Mouse (Mus musculus): Measurements from ENCODE around the gene Slc39a2.
"Not testable (repeated sequence)": the region's sequence is repeated elsewhere in the genome, so short reads cannot be mapped to it uniquely, and the experiment has no call there.

The Slc39a2 gene

GRCm38 (mm10) chr14:51892191-51892939 lies at the start of gene Slc39a2:
Slc39a2 (plus strand) TSS chr14:51892889.
- in situ Hi-C loops (cut with MboI, MseI): loop anchor here (25.0 kb wide), 1 partner anchor 955 kb away; the partner anchor contains the start of genes Gm49342, Pip4p1 and Pnp

- in situ Hi-C loops (cut with MboI, MseI): no loop called here
These were observed 48.8 kb upstream of the Slc39a2 start for GRCm38 (mm10) chr14:51843882-51844281.

DNA sequence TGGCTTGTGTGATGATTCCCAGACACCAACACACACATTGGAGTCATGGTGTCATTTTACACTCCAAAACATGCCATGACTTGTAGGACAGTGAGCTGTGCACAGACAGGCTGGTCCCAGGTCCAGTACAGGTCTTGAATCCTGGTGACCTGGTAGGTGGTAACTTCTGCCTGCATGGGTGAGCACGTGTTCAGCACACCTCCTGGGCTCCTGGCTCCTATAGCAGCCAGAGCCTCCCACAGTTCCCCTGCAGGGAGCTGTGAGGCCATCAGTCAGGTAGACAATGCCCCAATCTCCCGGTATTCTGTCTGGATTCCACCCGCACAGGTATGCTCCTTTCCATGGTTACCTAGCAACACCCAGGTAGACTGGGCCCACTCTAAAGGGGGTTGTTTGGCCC lies 46.1 kb upstream of the Slc39a2 start:
- in situ Hi-C loops (cut with MboI, MseI): no loop called here

DNA sequence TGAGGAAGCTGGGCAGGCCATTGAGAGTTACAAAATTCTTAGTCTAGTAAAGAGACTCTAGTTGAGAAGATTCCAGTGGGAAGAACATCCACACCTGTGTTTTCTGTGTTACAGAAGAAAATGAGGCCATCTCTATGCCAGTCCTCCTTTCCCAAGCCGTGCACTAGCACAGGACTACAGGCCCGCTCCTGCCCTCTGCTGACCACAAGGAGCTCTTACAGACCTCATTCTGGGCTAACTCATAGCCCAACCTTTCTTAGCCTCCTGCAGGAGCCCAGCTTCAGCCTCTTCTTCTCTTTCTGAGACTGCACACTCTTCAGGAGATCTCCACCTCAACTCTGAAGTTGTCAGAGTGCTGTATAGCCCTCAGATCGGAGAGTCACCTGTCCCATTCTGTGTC lies 41.7 kb upstream of the Slc39a2 start:
- in situ Hi-C loops (cut with MboI, MseI): not testable (repeated sequence)

DNA sequence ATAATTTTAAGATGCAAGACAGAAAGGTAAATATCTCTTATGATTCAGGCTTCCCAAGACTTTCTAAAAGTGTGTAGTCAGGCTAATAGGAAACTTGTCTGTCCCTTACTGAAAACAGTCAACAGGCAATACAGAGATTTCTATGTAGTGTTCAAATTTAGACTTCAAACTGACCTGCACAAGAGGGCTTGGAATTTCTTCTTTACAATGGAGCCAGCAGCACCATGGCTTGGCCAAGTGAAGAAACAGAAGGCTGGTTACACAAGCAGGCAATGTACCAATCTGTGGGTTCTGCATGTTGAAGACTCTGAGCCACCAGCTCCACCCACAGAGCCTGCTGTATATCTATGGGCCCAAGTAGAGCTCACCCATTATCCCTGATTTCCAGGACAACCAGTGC lies 39.3 kb upstream of the Slc39a2 start, which contains the start of gene Ear6:
Gene Ear6 (plus strand): TSS at position 301 of the 400 bp plus-strand sequence.
- in situ Hi-C loops (cut with MboI, MseI): no loop called here

DNA sequence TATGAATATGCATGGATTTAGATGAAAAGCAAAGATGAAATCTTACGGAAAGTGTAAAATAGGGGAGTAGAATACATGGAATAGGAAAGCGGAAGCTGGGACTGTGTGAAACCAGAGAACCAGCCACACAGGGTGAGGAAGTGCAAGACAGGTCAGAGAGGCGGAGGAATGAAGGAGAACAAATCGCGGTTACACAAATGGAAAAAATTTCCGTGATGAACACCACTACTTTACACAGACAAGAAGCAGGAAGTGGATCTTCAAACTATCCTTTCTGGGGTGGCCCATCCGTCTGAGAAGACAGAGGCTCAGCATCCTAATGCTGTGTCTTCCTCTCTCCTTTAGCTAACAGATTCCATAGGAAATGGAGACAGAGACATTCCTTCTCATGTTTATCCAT lies 37.4 kb upstream of the Slc39a2 start:
- in situ Hi-C loops (cut with MboI, MseI): not testable (repeated sequence)

- in situ Hi-C loops (cut with MboI, MseI): not testable (repeated sequence)
These were observed 29.1 kb upstream of the Slc39a2 start for GRCm38 (mm10) chr14:51863603-51864002.

DNA sequence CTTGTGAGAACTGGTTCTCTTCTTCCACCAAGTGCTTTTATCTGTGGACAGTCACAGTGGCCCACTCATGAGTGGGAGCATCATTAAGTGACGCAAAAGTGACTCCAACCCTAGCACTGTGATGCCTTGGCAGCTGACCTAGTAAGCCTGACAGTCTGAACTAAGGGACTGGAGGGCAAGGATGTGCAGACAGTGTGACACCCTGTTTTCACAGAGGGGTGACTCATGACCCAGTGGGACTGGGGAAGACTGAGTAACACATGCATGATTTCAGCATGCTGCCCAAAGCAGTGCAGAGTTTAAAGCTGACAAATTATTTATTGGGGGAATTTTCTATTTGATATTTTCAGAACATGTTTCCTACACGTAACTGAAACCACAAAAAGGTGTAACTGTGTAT lies 21.9 kb upstream of the Slc39a2 start:
- in situ Hi-C loops (cut with MboI, MseI): no loop called here

DNA sequence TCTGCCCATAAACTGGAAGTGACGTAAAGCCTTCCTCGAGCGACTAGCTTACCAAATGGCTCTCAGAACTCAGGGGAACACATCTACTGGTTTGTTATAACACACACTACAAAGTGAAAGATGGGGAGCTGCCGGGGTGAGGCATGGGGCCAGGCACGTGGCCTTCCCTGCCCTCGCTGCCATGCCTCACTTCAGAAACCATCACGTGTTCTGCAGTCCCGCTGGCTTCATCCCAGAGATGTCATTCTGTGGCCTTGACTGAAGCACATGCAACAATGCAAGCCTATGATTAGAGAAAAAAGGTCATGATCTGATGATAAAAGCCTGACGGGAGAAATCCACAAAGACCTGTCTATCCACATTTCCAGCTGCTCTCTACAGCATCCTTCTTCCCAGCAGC lies 20.9 kb upstream of the Slc39a2 start:
- in situ Hi-C loops (cut with MboI, MseI): no loop called here

DNA sequence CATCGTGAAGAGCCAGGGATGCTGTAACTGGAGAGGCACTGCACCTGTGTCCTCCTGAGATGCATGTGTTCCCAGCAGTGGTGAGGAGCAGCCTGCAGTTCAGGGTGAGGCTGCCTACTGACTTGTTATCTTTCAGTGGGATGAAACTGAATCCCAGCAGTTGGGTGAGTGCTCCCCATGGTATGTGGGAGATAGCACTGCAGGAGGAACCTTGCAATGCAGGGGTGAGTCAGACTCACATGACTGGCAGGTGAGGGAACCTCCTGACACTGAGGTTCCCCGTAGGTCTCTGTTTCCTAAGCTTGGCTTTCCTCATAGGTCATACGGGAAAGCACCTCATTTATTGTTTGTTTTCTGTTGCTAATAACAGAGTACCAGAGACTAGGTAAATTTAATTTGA lies 15.2 kb upstream of the Slc39a2 start:
- in situ Hi-C loops (cut with MboI, MseI): loop anchor here (25.0 kb wide), 1 partner anchor 940 kb away; the partner anchor contains the start of genes Gm49342, Pip4p1 and Pnp

- in situ Hi-C loops (cut with MboI, MseI): loop anchor here (25.0 kb wide), 1 partner anchor 946 kb away; the partner anchor contains the start of genes Gm49342, Pip4p1 and Pnp
These were observed 9.1 kb upstream of the Slc39a2 start for GRCm38 (mm10) chr14:51883527-51884030.

DNA sequence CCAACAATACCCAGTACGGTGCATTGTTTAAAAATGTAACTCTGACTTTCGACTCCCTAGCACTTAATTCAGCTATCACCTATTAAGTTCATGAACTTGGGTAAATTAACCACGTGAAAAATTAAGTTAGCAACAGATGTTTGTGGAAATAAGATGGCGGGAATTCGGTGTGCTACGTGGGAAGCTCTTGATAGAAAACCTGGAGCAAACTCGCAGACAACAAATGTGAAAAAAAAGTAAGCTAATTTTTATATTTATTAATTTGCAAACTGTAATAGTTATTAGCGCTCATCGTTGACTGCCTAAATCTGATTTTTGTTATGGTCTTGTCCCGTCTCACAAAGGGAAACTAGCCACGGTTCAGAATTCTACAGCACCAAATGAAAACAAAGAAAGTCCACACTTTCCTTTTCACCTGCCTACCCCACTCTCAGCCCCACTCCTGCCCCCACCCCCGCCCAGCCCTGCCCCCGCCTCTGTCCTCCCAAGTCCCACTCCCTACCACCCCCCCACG lies 8.6 kb upstream of the Slc39a2 start:
- in situ Hi-C loops (cut with MboI, MseI): loop anchor here (25.0 kb wide), 1 partner anchor 947 kb away; the partner anchor contains the start of genes Gm49342, Pip4p1 and Pnp

GRCm38 (mm10) chr14:51884598-51885331 lies 7.9 kb upstream of the Slc39a2 start, which contains the start of gene Mettl17:
Mettl17 (plus strand) TSS chr14:51884842.
- in situ Hi-C loops (cut with MboI, MseI): loop anchor here (25.0 kb wide), 1 partner anchor 947 kb away; the partner anchor contains the start of genes Gm49342, Pip4p1 and Pnp

DNA sequence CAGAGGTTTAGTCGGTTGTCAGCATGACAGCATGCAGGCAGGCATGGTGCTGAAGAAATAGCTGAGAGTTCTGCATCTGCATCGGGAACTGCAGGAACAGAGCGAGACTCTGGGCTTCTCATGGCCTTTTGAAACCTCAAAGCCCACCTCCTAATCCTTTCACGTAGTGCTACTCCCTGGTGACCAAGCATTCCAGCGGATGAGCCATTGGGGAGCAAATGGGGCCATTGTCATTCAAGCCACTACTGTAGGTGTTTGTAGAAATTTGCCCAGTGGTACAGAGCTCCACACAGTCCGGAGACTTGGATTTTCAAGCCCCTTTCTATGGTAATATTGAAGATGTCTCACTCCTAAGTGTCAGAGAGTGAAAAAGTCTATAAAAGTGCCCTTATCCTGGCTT lies 6.6 kb upstream of the Slc39a2 start:
- in situ Hi-C loops (cut with MboI, MseI): loop anchor here (25.0 kb wide), 1 partner anchor 949 kb away; the partner anchor contains the start of genes Gm49342, Pip4p1 and Pnp

- in situ Hi-C loops (cut with MboI, MseI): loop anchor here (25.0 kb wide), 1 partner anchor 953 kb away; the partner anchor contains the start of genes Gm49342, Pip4p1 and Pnp
These were observed 2.9 kb upstream of the Slc39a2 start for GRCm38 (mm10) chr14:51889833-51890232.

DNA sequence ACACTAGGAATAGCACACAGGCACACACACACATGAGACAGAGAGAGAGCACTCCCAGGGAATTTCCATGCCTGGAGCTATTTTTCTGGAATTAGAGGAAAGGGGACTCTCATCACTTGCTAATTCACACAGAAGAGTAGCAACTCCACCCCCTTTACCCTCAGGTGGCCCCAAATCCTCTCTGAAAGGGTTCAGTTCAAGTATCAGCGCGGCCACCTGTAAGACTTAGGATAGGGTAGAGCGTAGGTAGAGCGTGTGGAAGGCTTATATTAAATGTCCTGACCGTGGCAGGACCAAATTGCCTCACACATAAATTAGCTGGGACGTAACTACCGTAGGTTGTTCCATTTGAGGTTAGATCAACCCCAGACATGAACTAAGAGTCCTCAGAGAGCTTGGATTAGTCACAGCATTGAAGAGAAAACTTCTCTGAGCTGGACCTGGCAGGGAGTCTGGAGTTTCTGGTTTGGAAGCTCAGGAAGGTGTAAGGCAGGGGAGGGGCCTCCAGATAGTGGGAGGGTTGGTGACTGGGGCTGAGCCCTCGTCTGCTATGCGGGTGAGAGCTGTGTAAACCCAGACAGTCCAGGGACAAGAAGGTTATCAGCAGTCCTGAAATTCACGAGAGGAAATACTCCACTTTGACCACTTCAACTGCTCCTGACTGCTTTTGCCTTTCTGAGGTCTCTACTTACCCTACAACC lies 555 bp downstream of the Slc39a2 start:
- in situ Hi-C loops (cut with MboI, MseI): loop anchor here (25.0 kb wide), 1 partner anchor 956 kb away; the partner anchor contains the start of genes Gm49342, Pip4p1 and Pnp

DNA sequence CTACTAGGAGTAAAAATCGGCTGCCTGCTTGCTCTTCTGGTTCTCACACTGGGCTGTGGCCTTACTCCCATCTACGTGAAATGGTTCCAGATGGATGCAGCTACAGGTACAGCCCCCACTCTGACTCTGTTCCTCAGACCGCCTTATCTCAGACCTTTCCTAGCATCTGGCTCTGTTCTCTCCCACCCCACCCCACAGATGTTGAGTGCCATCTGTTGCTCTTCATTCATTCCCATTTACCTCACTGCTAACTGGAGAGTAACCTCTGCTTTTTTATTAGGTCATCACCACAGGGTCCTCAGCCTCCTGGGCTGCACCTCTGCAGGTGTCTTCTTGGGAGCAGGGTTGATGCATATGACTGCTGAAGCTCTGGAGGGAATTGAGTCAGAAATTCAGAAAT lies 1.1 kb downstream of the Slc39a2 start:
- in situ Hi-C loops (cut with MboI, MseI): loop anchor here (25.0 kb wide), 1 partner anchor 957 kb away; the partner anchor contains the start of genes Gm49342, Pip4p1 and Pnp

DNA sequence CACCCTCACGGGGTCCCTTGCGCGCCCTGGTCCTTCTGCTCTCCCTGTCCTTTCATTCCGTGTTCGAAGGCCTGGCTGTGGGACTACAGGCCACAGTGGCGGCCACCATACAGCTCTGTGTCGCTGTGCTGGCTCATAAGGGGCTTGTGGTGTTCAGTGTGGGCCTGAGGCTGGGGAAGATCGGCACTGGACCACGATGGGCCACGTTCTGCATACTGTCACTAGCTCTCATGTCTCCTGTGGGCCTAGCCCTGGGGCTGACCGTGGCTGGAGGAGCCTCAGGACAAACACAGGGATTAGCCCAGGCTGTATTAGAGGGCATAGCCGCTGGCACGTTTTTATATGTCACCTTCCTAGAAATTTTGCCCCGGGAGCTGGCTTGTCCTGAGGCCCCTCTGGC lies 2.4 kb downstream of the Slc39a2 start:
- in situ Hi-C loops (cut with MboI, MseI): loop anchor here (25.0 kb wide), 1 partner anchor 958 kb away; the partner anchor contains the start of genes Gm49342, Pip4p1 and Pnp

- in situ Hi-C loops (cut with MboI, MseI): loop anchor here (25.0 kb wide), 1 partner anchor 959 kb away; the partner anchor contains the start of genes Gm49342, Pip4p1 and Pnp
These were observed 3.3 kb downstream of the Slc39a2 start for GRCm38 (mm10) chr14:51896019-51896418.

GRCm38 (mm10) chr14:51896539-51897170 lies 4.0 kb downstream of the Slc39a2 start:
- in situ Hi-C loops (cut with MboI, MseI): loop anchor here (25.0 kb wide), 1 partner anchor 959 kb away; the partner anchor contains the start of genes Gm49342, Pip4p1 and Pnp

Measured in T-helper 2 cell (primary cell).